Mouse (Mus musculus): Measurements from ENCODE around the gene Toe1.
"Not testable (repeated sequence)": the region's sequence is repeated elsewhere in the genome, so short reads cannot be mapped to it uniquely, and the experiment has no call there.

Toe1 gene

DNA sequence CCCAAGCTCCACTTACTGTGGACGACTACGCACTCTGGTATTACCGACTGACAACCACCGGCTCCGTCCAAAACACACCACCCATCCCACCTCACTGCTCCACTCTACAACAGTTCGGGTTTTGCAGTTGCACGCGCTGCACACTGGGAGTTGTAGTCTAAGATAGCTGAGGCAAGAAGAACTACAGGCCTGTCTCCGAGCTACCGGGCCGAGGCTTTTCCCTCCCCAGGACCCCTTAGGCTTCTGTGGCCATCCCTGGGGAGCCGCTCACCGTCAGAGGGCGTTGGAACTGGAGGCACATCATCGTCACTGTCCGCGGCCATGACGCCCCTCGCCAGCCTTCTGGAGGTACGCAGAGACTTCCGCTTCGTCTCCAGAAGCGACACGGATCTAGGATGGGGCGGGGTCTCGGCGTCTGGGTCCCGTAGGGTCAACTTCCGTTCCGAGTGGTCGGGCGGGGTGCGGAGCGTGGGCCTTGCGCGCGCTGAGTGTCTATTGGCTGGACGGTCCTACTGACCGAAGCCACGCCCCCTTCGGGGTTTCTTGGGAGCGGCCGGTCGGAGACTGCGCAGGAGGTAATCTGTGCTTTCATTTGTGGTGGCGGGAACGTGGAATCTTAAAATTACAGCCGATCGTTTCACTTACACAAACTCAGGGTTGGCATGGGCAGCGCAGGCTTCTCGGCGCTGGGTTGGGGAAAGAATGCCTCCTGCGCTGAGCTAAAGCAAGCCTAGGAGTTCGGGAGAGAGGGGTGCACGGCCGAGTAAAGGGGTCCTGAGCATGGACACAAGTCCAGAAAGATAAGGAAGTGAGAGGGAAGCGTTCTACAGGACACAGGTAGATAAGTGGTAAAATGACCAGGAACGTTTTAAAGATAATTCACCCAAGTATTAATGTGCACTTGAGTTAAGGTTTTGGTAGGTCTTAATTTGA, at the start of gene Toe1, which contains the start of gene Mutyh:
Gene Toe1, minus strand, starts transcription at position 444 of the 933 bp plus-strand sequence.
Gene Mutyh, plus strand, starts transcription at position 527 of the 933 bp plus-strand sequence.
- peak; percentile 95 for DNase-seq

DNA sequence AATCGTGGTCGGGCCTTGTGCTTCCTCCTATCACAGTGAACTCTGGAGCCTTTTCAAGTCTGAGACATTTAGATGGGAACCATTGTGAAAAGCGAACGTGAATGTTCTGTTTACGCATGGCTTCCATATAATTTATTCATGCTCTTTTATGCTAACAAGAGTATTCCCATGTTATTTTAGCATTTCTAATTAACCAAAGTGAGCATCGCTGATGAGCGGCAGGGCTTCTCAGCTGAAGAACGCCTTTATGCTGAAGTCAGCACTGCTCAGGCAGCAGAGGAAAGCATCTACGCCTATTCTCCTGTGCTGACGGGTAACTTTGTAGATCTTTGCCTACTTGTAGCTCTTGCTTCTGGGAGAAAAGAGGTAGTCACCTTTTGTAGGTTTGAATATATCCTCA, 49.8 kb upstream of the Toe1 start:
- no peak for DNase-seq

DNA sequence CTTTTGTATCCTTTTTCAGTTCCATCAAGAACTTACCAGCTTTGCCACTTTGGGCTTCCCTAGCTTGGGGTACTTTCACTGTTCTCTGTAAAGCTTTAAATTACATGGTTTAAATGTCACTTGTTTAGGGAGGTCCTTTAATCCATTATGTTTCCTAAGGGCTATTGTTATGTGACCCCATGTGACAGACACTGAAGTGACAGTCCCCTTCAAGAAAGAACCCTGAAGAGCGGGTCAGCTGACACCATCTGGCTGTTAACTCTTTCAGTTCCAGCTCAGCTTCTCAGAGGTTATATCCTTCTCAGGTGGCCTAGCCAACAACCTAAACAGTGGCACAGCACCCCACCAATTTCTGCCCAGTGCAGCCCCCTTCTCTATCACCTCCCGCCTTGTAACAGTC, 46.8 kb upstream of the Toe1 start:
- no peak for DNase-seq

DNA sequence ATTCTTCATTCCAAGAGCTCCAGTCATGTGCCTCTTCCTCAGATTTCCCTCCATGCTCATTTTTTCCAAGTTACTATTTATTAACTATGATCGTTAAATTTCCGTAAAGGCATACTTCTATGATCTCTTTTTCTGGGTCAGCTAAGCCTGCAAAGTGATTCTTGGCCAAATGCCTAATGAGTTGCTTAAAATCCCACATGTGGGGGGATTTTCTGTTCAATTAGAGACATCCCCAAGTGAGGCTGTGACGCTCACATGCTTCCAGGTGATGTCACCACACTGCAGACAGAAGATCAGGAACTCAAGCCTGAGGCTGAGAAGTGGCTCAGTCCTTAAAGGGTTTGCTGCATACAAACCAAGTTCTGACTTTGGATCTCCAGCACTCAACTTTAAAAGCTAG, 42.5 kb upstream of the Toe1 start:
- no peak for DNase-seq

DNA sequence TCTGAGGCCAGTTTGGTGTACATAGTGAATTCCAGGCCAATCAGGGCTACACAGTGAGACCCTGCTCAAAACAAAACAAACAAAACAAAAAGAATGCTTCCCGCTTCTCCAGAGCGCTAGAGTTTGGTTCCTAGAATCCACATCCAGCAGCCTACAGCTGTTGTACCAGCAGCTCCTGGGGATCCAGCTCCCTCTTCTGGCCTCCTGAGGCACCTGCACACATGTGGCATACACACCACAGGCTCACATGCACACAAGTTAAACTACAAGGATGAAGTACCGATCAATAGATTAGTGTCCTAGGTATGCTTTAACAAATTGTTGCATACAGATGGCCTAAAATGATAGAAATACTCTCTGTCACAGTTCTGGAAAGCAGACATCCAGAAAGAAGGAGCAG, 36.9 kb upstream of the Toe1 start:
- DNase-seq: no peak

DNA sequence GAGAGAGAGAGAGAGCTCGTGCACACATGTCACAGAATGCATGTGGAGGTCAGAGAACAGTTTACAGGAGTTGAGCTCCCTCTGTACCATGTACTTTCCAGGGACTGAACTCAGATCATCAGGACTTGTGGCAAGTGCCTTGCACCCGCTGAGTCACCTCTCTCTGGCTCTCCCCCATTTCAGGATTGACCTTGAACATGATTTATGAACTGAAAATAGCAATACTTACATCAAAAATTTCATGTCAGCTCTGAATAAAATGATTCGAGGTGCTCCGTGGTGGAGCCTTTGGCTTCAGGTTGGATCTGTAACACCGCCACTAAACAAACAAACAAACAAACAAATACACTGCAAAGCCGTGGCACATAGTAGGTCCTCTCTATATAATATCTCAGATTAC, 33.4 kb upstream of the Toe1 start:
- DNase-seq: no peak

DNA sequence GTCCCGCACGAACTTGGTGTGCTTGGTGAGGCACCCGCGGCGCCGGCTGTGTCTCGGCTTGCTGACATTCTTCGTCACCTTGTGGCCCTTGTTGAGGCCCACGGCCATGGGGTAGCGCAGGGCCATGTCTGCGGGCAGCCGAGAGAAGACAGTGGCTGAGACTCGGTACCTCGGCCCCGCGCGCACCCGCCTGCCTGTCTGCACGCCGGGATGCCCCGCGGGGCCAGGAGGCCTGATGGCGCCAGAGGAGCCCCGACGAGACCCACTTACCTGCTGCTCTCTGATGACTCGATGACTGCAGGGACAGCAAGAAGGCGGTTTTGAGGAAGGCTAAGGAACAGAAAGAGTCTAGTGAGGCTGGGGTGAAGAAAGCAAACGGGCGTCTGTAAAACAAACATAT, 32.7 kb upstream of the Toe1 start:
- not testable (repeated sequence) for DNase-seq

DNA sequence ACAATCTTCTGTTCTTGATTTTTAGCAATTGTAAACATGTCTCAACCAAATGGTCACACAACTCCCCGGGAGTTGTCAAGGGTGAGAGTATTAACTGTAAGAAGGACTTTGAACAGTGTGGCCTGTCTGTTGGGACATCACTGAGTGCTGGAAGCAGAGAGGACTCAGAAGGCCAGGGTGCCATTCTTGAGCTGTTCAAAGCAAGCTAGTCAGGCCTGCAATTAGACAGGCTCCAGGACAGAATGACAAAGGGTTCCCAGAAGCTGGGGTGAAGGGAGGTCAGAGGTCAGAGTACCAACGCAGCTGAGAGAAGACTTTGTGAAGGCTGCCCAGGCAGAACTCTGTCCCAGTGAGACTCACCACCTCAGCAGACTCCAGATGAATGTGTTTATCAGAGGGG, 31.6 kb upstream of the Toe1 start:
- DNase-seq: no peak

DNA sequence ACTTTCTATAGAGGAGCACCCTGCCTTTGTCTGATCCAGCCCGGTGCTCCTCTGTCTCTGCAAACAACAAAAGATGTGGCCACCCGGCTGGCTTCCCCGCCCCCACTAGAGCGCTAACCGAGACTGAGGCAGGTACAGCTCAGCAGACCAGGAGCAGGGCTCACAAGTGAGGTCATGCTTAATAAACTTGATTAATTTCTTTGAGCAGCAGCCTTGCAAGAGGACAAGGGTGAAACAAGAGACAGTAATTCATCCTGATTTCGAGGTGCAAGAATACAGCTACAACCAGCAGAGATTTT, 22.6 kb upstream of the Toe1 start:
- no peak for DNase-seq

DNA sequence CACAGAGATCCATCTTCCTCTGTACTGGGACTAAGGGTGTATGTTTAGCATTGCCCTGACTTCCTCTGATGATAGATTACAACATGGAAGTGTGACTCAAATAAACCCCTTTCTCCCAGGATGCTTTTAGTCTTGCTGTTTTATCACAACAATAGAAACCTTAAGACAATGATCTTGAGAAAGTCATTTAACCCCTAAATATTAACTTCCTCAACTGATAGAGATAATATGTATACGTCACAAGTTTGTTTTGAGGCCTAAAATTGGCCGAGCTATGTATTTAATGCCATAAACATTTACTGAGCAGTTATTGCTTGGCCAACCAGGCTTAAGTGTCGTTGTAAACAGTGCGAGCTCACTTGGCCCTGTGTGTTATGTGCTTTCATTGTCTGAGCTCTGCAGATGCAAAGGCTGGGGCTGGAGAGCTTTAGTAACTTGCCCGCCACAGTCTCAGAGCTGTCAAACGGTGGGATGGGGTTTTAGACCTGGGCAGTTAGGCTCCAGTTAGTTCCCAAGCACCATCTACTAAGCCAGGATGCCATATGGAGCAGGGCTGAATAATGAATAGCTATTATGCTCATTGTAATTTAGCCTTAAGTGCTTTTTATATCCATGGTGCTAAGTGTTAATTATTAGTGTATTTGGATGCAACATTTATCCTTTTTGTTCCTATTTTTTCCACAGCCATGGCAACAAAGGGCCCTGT, 22.1 kb upstream of the Toe1 start:
- no peak for DNase-seq

DNA sequence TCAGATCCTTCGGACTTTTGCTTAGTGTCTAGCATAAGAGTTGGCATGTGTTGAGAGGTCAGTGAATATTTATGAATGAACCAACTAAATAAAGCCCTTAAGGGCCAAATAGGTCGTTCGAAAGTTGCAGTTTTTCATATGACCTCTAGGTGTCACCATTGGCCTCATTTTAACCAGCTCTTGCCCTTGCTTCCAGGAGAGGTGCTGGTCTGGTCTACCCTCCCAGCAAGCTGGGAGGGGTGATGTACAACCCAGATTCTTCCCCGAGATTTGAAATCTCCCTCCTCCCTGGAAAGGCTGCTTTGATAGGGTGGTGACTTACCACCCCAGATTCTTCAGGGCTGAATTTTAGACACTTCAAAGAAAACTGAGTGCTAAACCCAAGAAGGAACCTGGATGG, 20.4 kb upstream of the Toe1 start:
- DNase-seq: no peak

DNA sequence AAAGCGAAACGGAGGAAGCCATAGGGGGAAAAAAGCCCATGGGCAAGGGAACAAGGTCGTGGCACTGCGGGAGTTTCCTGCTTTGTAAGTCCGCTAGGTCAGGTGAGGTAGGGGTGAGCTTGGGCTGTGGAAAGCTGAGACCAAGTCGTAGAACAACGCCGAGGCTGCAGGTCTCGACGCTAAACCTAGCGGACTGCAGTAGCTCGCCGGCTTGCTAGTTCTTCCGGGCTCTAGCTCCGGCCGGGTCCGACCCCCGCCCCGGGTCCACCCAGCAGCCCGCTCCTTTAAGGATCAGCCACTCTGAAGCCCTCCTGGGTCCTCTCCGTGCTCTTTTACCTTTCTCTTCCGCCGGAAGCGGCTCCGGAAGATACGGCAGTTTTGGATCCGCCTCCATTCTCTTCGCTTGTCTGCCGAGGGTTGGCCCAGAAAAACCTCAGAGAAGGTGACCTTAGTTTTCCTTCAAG, 17.1 kb upstream of the Toe1 start:
- DNase-seq: peak; percentile 64

DNA sequence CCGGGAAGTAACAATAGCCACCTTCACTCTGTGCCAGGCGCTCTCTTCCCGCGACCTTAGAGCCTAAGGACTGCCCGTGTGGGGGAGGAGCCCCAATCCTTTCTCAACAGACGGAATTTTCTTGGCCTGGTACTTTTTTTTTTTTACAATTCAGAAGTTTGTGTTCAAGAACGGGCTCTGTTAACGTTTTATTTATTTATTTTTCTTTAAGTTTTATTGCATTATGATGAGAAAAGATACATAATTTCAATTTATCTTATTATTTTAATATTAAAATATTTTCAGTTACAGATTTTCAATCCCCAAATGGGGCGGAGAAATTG, 14.2 kb upstream of the Toe1 start, which contains the start of gene Hpdl:
Gene Hpdl, minus strand, starts transcription at position 14 of the 323 bp plus-strand sequence.
- DNase-seq: no peak

DNA sequence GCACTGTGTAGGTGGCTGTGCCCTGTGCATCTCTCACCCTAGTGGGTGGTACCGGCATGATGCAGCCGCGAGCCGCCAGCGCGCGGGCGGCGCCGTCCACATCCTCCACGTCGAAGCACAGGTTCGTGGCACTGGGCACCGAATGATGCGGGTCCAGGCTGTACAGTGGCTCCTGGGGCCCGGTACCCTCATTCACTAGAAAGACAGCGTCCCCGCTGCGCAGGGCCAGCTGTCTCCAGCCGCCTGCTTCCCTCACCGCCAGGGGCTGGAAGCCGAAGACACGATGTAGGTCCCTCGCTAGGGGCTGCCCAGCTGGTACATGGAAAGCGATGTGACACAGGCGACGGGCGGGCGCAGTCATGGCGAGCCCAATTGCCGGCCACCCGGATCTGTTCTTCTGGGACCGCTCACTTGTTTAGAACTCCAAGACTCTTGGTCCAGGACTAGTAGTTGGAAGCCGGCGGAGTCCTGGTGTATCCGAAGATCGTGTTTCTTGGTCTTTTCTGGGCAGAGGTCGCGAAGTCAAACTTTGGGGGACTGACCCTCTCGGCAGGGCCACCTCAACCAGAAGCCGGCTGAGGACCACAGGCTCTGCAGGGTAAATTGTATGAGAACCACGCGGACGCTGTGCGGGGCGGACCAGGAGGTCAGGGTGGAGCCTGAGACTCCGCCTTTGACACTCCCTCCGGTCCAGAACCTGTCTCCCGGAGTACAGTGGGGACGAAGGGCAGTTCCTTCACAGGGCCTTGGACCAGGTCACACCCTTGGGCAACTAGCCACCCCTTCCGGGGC, 13.7 kb upstream of the Toe1 start:
- DNase-seq: peak; percentile 33

DNA sequence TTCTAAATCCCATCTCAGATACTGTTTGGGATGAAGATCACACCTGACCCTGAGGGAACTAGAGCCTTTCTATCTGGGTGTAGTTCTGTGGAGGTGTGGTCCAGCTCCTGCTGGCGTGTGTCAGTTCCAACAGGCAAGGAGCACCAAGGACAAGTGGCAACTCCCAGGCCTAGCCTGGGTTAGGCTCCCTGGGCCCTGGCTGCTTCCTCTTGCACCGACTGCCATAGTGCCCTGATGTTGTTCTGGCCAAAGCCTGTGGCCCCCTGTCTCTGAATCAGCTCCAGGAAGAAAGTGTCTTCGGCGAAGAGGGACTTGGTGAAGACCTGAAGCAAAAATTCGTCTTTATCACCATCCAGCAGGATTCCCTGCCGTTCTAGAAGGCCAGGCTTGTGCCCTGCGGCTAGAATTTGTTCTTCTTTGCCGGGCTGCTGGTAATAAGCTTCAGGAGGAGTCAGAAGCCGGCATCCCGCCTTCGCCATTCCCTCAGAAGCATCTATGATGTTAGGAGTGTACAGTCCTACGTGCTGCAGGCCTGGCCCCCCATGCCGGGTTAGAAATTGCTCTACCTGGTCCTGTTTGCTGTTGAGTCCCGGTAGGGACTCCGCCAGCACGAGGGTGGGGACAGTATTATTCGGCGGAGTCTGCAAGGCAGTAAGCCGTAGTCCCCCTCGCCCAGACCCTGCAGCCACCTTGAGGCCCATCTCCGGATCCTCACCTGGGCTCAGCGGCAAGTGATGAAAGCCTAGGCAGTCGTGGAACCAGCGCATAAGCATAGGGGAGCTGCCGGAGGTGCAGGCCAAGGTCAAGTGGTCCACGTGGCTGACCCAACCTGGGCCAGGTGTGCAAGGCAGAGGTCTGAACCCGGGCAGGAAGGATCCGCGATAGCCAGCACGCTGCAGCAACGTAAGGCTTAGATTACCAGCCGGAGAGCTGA, 12.8 kb upstream of the Toe1 start:
- no peak for DNase-seq

DNA sequence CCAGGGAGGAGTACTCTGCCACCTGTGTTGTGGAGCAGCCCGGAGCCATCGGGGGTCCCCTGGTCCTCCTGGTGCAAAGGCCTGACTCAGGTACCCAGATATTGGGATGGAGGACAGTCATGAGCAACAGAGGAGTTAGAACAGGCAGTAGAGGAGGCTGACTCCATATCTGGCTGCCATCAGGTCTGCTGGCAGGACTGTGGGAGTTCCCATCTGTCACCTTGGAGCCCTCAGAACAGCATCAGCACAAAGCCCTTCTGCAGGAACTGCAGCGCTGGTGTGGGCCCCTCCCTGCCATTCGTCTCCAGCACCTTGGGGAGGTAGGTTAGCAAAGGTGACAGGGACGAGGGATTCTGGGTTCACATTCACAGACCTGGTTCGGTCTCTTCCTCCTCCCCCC, 10.0 kb upstream of the Toe1 start:
- no peak for DNase-seq

DNA sequence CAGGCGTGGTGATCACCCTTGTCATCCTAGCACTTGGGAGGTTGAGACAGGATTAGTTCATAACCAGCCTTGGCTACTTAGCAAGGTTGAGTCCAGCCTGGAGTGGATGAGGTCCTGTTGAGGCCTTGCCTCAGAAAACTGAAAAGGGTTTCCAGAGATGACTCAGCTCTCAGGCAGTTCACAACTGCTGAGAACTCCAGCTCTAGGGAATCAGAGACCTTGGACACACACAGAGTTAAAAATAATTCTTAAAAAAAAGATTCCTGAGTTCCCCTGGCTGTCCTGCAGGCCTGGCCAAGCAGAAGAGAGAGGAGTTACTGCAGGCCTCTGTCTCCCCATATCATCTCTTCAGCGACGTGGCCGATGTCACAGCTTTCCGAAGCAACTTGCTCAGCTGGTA, 7.8 kb upstream of the Toe1 start:
- DNase-seq: no peak

DNA sequence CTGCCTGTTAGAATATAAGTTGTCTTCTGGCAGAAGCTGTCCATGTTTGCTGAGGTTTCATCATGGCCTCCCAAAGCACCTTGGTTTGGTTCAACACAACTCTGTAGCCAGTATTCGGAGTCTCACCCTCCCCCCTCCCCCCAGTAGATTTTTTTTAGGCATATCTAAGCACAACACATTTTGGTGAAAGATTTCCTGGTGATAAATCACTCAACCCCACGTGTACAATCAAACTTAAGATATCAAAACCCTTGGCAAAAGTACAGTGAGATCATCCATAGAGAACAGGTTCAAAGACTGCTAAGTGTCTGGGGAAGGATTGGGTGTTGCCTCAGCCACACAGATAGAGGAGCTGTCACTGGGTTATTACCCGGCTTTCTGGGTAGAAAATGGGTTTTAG, 3.6 kb upstream of the Toe1 start:
- DNase-seq: no peak

DNA sequence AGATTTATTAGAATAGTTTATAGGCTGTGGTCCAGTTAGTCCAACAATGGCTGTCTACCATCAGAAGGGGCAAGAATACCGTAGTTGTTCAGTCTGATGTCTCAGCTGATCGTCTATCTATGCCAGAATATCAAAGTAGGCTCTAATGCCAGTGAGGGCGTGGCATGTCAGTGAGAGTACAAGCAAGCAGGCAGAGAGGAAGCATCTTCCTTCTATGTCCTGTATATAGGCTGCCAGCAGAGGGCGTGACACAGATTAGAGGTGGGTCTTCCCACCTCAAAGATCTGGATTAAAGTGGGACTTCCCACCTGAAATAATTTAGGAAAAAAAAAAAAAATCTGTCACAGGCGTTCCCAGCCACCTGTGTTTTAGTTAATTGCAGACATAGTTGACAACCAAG, 7.5 kb downstream of the Toe1 start:
- no peak for DNase-seq

DNA sequence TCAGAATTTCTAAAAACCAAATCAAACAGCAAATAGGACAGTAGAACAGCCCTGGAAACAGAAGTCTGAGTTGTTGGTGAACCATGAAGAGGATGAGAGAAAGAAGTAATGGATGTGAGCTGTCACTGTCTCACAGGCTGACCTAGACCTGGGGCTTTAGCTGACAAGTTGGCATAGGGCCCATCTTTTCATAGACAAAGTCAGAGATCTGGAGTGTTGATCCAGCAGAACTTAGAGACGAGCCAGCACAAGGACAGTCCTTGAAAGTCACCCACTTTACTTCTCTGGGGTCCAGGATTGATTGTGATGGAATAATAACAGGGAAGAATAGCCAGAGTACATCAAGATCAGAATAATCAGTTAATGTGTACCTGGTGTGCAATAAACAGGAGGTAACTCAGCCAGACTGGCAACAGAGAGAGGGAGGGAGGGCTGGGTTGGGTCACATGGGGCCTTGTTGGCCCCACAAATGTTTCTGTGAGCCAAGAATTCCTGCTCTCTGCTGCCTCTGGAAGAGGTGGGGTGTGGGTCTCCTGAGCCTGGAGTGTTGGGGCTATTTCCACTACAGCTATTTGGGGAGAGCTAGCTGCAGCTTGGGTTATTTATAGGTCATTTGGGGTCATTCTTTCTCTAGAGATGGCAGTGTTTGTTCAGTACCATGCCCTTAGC, 10.9 kb downstream of the Toe1 start:
- DNase-seq: no peak

DNA sequence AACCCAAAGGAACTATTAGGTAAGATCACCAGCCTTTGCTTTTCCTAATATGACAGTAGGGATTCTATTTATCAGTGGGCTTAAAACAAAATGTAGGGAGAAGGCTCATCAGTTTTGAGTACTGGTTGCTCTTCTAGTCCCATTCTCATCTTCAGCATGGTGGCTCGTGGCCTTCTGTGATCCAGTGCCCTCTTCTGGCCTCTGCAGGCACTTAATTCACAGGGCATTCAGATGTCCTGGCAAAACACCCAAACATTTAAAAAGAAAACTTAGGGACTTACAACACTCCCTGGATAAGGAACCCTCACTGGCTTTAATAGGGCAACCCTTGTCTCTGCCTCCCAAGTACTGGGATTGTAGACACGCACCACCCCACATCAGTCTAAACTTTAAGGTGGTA, 13.2 kb downstream of the Toe1 start:
- DNase-seq: no peak

DNA sequence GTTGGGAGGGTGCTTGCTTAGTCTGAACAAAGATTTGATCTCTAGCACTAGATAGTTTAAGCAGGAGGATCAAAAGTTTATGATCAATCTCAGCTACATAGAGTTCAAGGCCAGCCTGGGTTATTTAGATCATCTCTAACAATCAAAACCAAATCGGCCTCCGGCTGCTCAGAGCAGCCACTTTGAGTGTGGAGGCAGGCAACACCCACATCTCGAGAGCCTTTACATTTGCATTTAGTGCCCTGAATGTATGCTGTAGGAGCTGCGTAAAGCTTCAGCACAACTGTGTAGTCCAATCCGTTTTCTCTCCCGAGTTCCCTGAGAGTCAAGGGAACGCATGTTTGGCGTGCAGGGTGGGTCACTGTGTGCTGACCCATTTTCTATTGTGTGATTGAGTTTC, 15.0 kb downstream of the Toe1 start:
- DNase-seq: no peak

Measured in right cerebral cortex, postnatal 14 days (tissue).